Mouse (Mus musculus) liver, postnatal 0 days (tissue): ENCODE data around the gene Ncdn. TPM values are rescaled to one million over a fixed set of nuclear protein-coding genes. Genes with fewer than 3 reads are reported as not detected.

ENCODE experiments used
- ATAC-seq: fragments of 200-750 bp; cut with Nextera tagmentation; 2 replicates; pipeline ENCODE4 v1.8.0; 2017; ENCODE audit warnings: mild to moderate bottlenecking, moderate library complexity
- DNase-seq: peaks from one replicate; pipeline ENCODE4 v3.0.0-alpha.2; 2016
- H3K27ac ChIP-seq: fragments of 300-500 bp; sonication (generic); 2 replicates; pipeline ENCODE4 v1.5.1; 2014; ENCODE audit warnings: antibody characterized with exemption, moderate library complexity, mild to moderate bottlenecking, low read depth
- H3K27me3 ChIP-seq: fragments of 300-500 bp; sonication (generic); 2 replicates; pipeline ENCODE4 v1.6.1; 2014; ENCODE audit warnings: low read length, control low read depth, mixed read lengths; ENCODE audit not compliant: insufficient read depth
- H3K36me3 ChIP-seq: fragments of 300-500 bp; sonication (generic); replicated peaks from 2 replicates; pipeline ENCODE4 v1.6.1; 2014; ENCODE audit warnings: mild to moderate bottlenecking, control low read depth, low read length, moderate library complexity, mixed read lengths; ENCODE audit not compliant: insufficient read depth
- H3K4me1 ChIP-seq: fragments of 300-500 bp; sonication (generic); 2 replicates; pipeline ENCODE4 v1.6.1; 2014; ENCODE audit warnings: antibody characterized with exemption, mild to moderate bottlenecking, control low read depth; ENCODE audit not compliant: insufficient read depth
- H3K4me2 ChIP-seq: fragments of 300-500 bp; sonication (generic); 2 replicates; pipeline ENCODE4 v1.6.1; 2014; ENCODE audit warnings: low read depth, mild to moderate bottlenecking, low read length, moderate library complexity, mixed read lengths
- H3K4me3 ChIP-seq: fragments of 300-500 bp; sonication (generic); 2 replicates; pipeline ENCODE4 v1.5.1; 2014; ENCODE audit warnings: low read depth, low read length
- H3K9ac ChIP-seq: fragments of 300-500 bp; sonication (generic); replicated peaks from 2 replicates; pipeline ENCODE4 v1.6.1; 2014; ENCODE audit warnings: mild to moderate bottlenecking, moderate library complexity
- H3K9me3 ChIP-seq: fragments of 300-500 bp; sonication (generic); 2 replicates; pipeline ENCODE4 v1.6.1; 2016; ENCODE audit warnings: mild to moderate bottlenecking, control low read depth, low read length, mixed read lengths
- CTCF ChIP-seq: sonication (generic); IDR thresholded peaks from 2 replicates; pipeline ENCODE4 v1.5.1; 2016; ENCODE audit warnings: antibody characterized with exemption, low read depth
- EP300 ChIP-seq: IDR thresholded peaks from 2 replicates; pipeline ENCODE4 v1.6.1; 2016; ENCODE audit warnings: antibody characterized with exemption, low read depth, mild to moderate bottlenecking
- WGBS: fragments of 180-500 bp; shearing (Covaris S2); extraction: QIAGEN DNeasy Blood & Tissue Kit; methylation state at CpG from one replicate; pipeline ENCODE4 v1.1.7; 2014; ENCODE audit not compliant: insufficient replicate concordance; 5-methylcytosine and 5-hydroxymethylcytosine counted together
- polyA plus RNA-seq: library from polyadenylated mRNA; unstranded; fragments of >200 nt; fragmentation: Nextera tagmentation; extraction: Ambion mirVana; gene quantifications from 2 replicates; pipeline ENCODE4 v1.2.1, GENCODE M21; 2015

Gene Ncdn
- polyA plus RNA-seq, 1 experiment from 2014 or later, result 4.2 TPM

- 1% methylated on average over 12 of the region's 12 CpGs for WGBS
- peak overlapping the region; percentile 70 for H3K4me3 ChIP-seq
- peak overlapping the region; percentile 96 for H3K9ac ChIP-seq
- H3K9me3 ChIP-seq, result no peaks in the 10 kb centered on the region
- no peak for DNase-seq
- H3K4me2 ChIP-seq, result peak overlapping the region; percentile 89
- H3K27me3 ChIP-seq, result no peaks in the 10 kb centered on the region
- H3K27ac ChIP-seq, result peak overlapping the region; percentile 95
- H3K4me1 ChIP-seq, result peaks cover 16% of the 10 kb centered on the region
- peaks cover 8% of the 10 kb centered on the region; the same call in 1 of the 2 replicates for H3K36me3 ChIP-seq
- no peak for ATAC-seq
- TF ChIP-seq CTCF (no peak), EP300 (no peak)
These were observed 983 bp upstream of the Ncdn start for GRCm38 (mm10) chr4:126754231-126754611.

DNA sequence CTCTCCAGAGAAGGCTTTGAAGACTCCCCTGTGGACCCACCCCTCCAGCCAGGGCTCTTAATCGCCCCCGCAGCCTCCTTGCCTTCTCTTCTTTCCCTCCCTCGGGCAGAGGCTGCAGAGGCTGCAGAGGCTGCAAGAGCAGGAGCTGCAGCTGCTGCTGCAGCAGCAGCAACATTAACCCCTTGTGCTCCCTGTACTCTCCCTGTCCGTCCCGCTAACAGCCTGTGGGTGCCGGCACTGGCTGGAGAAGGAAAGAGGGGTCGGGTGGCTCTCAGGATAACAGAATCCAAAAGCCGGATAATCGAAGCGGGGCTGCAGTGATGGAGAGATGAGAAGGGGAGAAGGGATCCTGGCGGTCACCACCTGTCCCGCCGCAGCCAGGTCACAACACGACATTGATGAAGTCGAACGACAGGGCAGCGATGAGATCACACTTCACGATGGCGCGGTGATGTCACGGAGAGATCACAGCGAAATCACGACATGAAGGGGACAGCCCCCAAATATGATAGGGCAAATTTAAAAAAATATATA is 563 bp downstream of the Ncdn start:
- H3K36me3 ChIP-seq, result peaks cover 4% of the 10 kb centered on the region; the same call in 1 of the 2 replicates
- no peaks in the 10 kb centered on the region for H3K27me3 ChIP-seq

GRCm38 (mm10) chr4:126752024-126752607 is 1.1 kb downstream of the Ncdn start:
- 19% methylated on average over 12 of the region's 13 CpGs for WGBS
- Histone ChIP-seq H3K4me1 (peaks cover 16% of the 10 kb centered on the region), H3K4me2 (peak overlapping the region; percentile 89), H3K27ac (no peak overlapping the region), H3K27me3 (no peaks in the 10 kb centered on the region), H3K9ac (peak overlapping the region; percentile 96), H3K36me3 (peaks cover 6% of the 10 kb centered on the region), H3K9me3 (no peaks in the 10 kb centered on the region), H3K4me3 (peak overlapping the region; percentile 70)
- no peak for TF ChIP-seq CTCF
- no peak for TF ChIP-seq EP300
- DNase-seq (no peak), ATAC-seq (no peak)

More for the DNA sequence above, 563 bp downstream of the Ncdn start:
- Histone ChIP-seq H3K4me2 (peak overlapping the region; percentile 89), H3K9ac (peak overlapping the region; percentile 96), H3K9me3 (no peaks in the 10 kb centered on the region), H3K4me1 (peaks cover 16% of the 10 kb centered on the region), H3K4me3 (peak overlapping the region; percentile 70), H3K27ac (peak overlapping the region; percentile 95)
- ATAC-seq (peak; percentile 11), DNase-seq (no peak)
- TF ChIP-seq CTCF, result no peak
- TF ChIP-seq EP300, result no peak
- WGBS, result 0% methylated on average over 23 of the region's 23 CpGs

GRCm38 (mm10) chr4:126751556-126752023 is 1.6 kb downstream of the Ncdn start:
- no peaks in the 10 kb centered on the region for H3K27me3 ChIP-seq
- 82% methylated on average over 10 of the region's 10 CpGs for WGBS
- H3K27ac ChIP-seq, result no peak overlapping the region
- no peak overlapping the region for H3K4me3 ChIP-seq
- TF ChIP-seq CTCF (no peak), EP300 (no peak)
- H3K4me1 ChIP-seq, result peaks cover 16% of the 10 kb centered on the region
- DNase-seq (no peak), ATAC-seq (no peak)
- H3K9me3 ChIP-seq, result no peaks in the 10 kb centered on the region
- peaks cover 11% of the 10 kb centered on the region for H3K36me3 ChIP-seq
- no peak overlapping the region for H3K4me2 ChIP-seq
- no peak overlapping the region for H3K9ac ChIP-seq

DNA sequence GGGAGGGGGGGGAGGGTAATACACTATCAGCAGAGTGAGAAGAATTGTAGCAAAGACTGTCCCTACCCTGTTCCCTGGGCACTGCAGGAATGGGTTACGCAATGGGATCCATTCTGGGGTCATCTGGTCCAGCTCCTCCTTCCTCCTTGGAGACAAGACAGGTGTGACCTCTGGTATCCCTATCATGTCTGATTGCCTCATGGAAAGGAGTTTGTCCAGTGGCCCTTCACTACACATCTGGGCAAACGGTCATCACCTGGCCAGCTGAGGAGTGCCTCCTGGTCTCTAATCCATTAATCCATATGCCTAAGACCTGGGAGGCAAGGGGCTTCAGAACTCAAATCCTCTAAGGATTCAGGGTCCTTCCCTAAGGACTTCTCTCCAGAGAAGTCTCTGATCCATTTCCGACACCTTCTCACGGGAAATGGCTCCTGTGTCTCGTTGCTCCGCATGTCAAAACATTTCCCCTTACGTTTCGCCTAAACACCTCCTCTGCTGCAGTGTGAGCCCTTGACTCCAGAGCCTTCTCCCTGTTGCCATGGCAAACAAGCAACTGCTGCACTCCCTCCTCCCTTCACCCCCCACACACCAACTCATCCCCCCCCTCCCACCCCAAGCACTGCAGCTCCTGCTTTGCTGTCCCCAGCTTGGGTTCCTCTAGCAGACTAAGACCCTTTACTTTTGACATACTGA is 2.2 kb downstream of the Ncdn start:
- Histone ChIP-seq H3K4me3 (no peak overlapping the region), H3K27me3 (no peaks in the 10 kb centered on the region), H3K4me2 (no peak overlapping the region), H3K9ac (no peak overlapping the region), H3K27ac (no peak overlapping the region), H3K4me1 (peaks cover 16% of the 10 kb centered on the region), H3K9me3 (no peaks in the 10 kb centered on the region), H3K36me3 (peaks cover 17% of the 10 kb centered on the region)
- 86% methylated on average over 8 of the region's 8 CpGs for WGBS
- ATAC-seq (no peak), DNase-seq (no peak)
- TF ChIP-seq EP300 (no peak), CTCF (no peak)

GRCm38 (mm10) chr4:126750046-126750683 is 3.1 kb downstream of the Ncdn start:
- no peak overlapping the region for H3K4me3 ChIP-seq
- H3K9me3 ChIP-seq, result no peaks in the 10 kb centered on the region
- no peaks in the 10 kb centered on the region for H3K27me3 ChIP-seq
- TF ChIP-seq EP300, result no peak
- TF ChIP-seq CTCF, result no peak
- H3K4me1 ChIP-seq, result peaks cover 14% of the 10 kb centered on the region
- no peak overlapping the region for H3K4me2 ChIP-seq
- no peak for ATAC-seq
- H3K27ac ChIP-seq, result no peak overlapping the region
- peaks cover 24% of the 10 kb centered on the region for H3K36me3 ChIP-seq
- H3K9ac ChIP-seq, result no peak overlapping the region
- 88% methylated on average over 26 of the region's 26 CpGs for WGBS
- no peak for DNase-seq
